Mouse (Mus musculus) C2C12 (cell line): ENCODE data around the gene Cfdp1. TPM values are rescaled to one million over a fixed set of nuclear protein-coding genes. Genes with fewer than 3 reads are reported as not detected.

ENCODE experiments used
- H3K27me3 ChIP-seq: one replicate; pipeline ENCODE4 v1.6.1; 2011; ENCODE audit not compliant: control insufficient read depth, insufficient read depth, insufficient read length
- H3K36me3 ChIP-seq: one replicate; pipeline ENCODE4 v1.6.1; 2011; ENCODE audit not compliant: control insufficient read depth, insufficient read depth
- H3K4me3 ChIP-seq: one replicate; pipeline ENCODE4 v1.5.1; 2011; ENCODE audit warnings: mild to moderate bottlenecking, control low read depth; ENCODE audit not compliant: poor library complexity, insufficient read depth, severe bottlenecking
- H3K79me2 ChIP-seq: one replicate; pipeline ENCODE4 v1.6.1; 2011; ENCODE audit not compliant: control insufficient read depth, insufficient read depth
- H3K79me3 ChIP-seq: one replicate; pipeline ENCODE4 v1.6.1; 2011; ENCODE audit warnings: low read depth, control low read depth
- H3ac ChIP-seq: one replicate; pipeline ENCODE3; 2011; ENCODE audit warnings: low read depth; ENCODE audit not compliant: control insufficient read depth, insufficient read length
- CEBPB ChIP-seq: IDR thresholded peaks from one replicate; pipeline ENCODE4 v1.6.1; 2011; ENCODE audit warnings: low read depth, mild to moderate bottlenecking, control low read depth, moderate library complexity
- CTCF ChIP-seq: IDR thresholded peaks from one replicate; pipeline ENCODE4 v1.5.1; 2011; ENCODE audit not compliant: control insufficient read depth, insufficient read depth, insufficient read length
- FOSL1 ChIP-seq: IDR thresholded peaks from one replicate; pipeline ENCODE4 v1.8.0; 2011; ENCODE audit warnings: mild to moderate bottlenecking, low read length; ENCODE audit not compliant: poor library complexity, insufficient read depth, severe bottlenecking
- MAX ChIP-seq: IDR thresholded peaks from one replicate; pipeline ENCODE4 v1.6.1; 2011; ENCODE audit warnings: mild to moderate bottlenecking, control low read depth
- MYOD1 ChIP-seq: IDR thresholded peaks from one replicate; pipeline ENCODE4 v1.6.1; 2011; ENCODE audit warnings: low read depth; ENCODE audit not compliant: control insufficient read depth, insufficient read length
- MYOG ChIP-seq: IDR thresholded peaks from one replicate; pipeline ENCODE4 v1.6.1; 2011; ENCODE audit not compliant: control insufficient read depth, insufficient read length; ENCODE audit errors: extremely low read depth
- USF1 ChIP-seq: IDR thresholded peaks from one replicate; pipeline ENCODE4 v1.6.1; 2011; ENCODE audit warnings: low read depth, mild to moderate bottlenecking, control low read depth, moderate library complexity
- polyA plus RNA-seq: library from polyadenylated mRNA; unstranded; fragments of >200 nt; fragmentation: generic; extraction: Trizol; gene quantifications from one replicate; pipeline ENCODE4 v1.2.1, GENCODE M21; 2012; ENCODE audit warnings: missing spikeins

The Cfdp1 gene
- polyA plus RNA-seq, 1 experiment, result 58.8 TPM

DNA sequence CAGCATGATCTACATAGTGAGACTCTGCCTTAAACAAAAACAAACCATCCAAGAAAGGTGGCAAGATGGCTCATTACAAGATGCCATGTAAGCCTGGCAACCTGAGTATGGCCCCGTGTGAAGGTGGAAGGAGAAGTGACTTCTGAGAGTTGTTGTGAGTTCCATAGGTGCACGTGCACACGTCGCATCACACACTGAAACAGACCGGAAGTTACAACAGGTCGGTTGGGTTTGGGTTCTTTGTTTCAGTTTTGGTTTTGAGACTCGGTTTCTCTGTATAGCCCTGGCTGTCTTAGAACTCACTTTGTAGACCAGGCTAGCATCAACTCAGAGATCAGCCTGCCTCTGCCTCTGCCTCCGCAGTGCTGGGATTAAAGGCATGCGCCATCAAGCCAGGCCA lies 40.3 kb downstream of the Cfdp1 start:
- Histone ChIP-seq H3ac (no peak overlapping the region), H3K36me3 (peaks cover 11% of the 10 kb centered on the region), H3K27me3 (no peaks in the 10 kb centered on the region), H3K79me3 (no peaks in the 10 kb centered on the region), H3K4me3 (no peak overlapping the region), H3K79me2 (no peaks in the 10 kb centered on the region)
- TF ChIP-seq MYOD1, result no peak
- TF ChIP-seq CEBPB, result no peak
- TF ChIP-seq MAX, result no peak
- no peak for TF ChIP-seq MYOG
- no peak for TF ChIP-seq CTCF
- TF ChIP-seq FOSL1, result no peak
- no peak for TF ChIP-seq USF1

- no peaks in the 10 kb centered on the region for H3K79me3 ChIP-seq
- TF ChIP-seq CEBPB (no peak), MAX (no peak), MYOG (no peak), USF1 (no peak)
- peaks cover 7% of the 10 kb centered on the region for H3K36me3 ChIP-seq
- no peaks in the 10 kb centered on the region for H3K27me3 ChIP-seq
- H3K79me2 ChIP-seq, result no peaks in the 10 kb centered on the region
- H3K4me3 ChIP-seq, result no peak overlapping the region
- H3ac ChIP-seq, result no peak overlapping the region
Observed at GRCm38 (mm10) chr8:111812835-111813234, 41.3 kb downstream of the Cfdp1 start.

DNA sequence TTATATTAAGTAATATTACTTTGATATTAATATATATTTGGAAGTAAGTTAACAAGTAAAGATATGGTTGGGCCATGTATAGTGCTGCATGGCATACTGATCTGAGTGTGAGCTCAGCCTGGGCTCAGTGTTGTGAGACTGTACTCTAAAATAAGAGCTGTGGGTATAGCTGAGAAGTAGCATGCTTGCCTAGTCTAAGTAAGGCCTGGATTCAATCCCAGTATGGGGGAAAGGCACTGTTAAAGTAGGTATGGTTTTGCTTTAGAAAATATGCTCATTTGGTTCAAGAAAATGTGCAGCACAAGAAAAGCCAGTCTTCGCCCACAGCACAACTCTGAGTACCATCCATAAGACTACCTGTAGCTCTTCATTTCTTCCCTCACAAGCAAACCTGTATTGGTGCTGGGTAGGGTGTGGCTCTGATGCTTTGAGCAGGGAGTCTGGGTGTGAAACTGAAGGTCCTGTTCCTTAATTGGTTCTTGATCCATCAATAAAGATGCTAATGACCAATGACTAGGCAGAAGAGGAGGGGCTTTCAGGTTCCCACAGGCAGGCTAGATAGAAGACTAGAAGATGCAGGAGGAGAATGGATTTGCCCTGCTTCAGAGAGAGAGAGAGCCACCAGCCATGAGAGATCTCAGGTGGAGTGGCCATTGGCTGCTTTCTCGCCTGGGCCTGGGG lies 43.3 kb downstream of the Cfdp1 start:
- Histone ChIP-seq H3ac (no peak overlapping the region), H3K4me3 (no peak overlapping the region), H3K79me2 (no peaks in the 10 kb centered on the region), H3K36me3 (peaks cover 7% of the 10 kb centered on the region), H3K79me3 (no peaks in the 10 kb centered on the region), H3K27me3 (no peaks in the 10 kb centered on the region)
- TF ChIP-seq MYOD1 (no peak), CEBPB (no peak), CTCF (no peak), USF1 (no peak), MAX (no peak), FOSL1 (no peak), MYOG (no peak)

DNA sequence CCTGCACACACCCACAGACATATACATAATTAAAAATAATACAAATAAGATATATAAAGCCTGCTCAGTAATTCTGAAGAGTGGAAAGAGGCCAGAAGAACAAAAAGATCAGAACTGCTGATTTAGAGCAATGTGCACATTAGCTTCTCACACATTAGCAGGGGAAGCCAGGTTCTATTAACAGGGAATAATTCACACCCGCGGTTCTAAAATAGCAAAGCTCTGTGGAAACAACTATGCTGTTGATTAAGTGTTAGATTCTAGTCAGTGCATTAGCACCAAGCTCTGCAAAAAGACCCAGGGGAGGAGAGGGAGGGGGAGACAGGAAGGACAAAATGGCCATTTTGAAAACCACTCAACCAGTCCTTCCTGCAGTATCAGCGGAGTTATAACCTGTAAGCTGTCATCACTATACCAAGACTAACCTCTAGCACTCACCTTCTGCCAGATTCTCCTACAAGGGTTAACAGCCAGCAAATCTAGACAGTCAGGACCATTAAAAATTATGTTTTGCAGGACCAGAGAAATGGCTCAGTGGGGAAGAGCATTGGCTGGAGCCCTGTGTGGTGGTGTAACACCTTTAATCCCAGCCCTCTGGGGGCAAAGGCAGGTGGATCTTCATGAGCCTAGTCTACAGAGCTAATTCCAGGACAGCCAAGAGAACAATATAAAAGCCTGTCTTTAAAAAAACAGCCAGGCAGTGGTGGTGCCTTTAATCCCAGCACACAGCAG lies 45.0 kb downstream of the Cfdp1 start:
- Histone ChIP-seq H3K4me3 (no peak overlapping the region), H3K27me3 (no peaks in the 10 kb centered on the region), H3ac (no peak overlapping the region), H3K79me2 (no peaks in the 10 kb centered on the region), H3K79me3 (no peaks in the 10 kb centered on the region), H3K36me3 (peaks cover 3% of the 10 kb centered on the region)
- TF ChIP-seq MYOG (no peak), MAX (no peak), FOSL1 (no peak), USF1 (no peak), CEBPB (no peak), MYOD1 (no peak), CTCF (no peak)

DNA sequence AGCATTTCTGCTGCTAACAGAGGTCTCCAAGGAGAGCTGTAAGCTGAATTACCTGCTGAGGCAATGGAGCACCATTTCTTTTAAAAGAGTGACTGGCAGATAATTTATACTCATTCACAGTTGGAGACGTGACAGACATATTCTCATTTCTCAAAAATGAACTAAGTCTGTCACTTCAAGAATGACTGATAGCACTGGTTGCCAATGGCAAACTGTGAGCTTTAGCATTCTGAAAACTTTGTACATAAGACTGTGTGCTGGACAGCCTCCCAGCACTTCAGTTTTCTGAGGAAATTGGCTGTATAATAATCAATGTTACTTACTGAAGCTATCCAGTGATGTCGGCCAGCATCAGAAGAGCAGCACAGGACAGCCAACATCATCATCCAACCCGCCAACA lies 46.1 kb downstream of the Cfdp1 start:
- H3K79me3 ChIP-seq, result no peaks in the 10 kb centered on the region
- no peak overlapping the region for H3ac ChIP-seq
- TF ChIP-seq FOSL1 (no peak), MYOD1 (no peak), MYOG (no peak), USF1 (no peak), CEBPB (no peak), CTCF (no peak), MAX (no peak)
- H3K79me2 ChIP-seq, result no peaks in the 10 kb centered on the region
- no peaks in the 10 kb centered on the region for H3K27me3 ChIP-seq
- peaks cover 3% of the 10 kb centered on the region for H3K36me3 ChIP-seq
- H3K4me3 ChIP-seq, result no peak overlapping the region
